Mouse (Mus musculus) mesoderm, embryonic 11.5 days (tissue): ENCODE measurements around the gene Cadm4.
"Not testable (repeated sequence)": the region's sequence is repeated elsewhere in the genome, so short reads cannot be mapped to it uniquely, and the experiment has no call there.

Experiments used
- DNase-seq: peaks from one replicate; pipeline ENCODE4 v3.0.0-alpha.2; 2012; ENCODE audit warnings: low read depth, low spot score

Gene Cadm4

GRCm38 (mm10) chr7:24501492-24501891, 19.7 kb downstream of the Cadm4 start:
- no peak for DNase-seq

GRCm38 (mm10) chr7:24504004-24504403, 22.2 kb downstream of the Cadm4 start:
- DNase-seq = no peak

GRCm38 (mm10) chr7:24504868-24505267, 23.0 kb downstream of the Cadm4 start:
- DNase-seq = no peak

DNA sequence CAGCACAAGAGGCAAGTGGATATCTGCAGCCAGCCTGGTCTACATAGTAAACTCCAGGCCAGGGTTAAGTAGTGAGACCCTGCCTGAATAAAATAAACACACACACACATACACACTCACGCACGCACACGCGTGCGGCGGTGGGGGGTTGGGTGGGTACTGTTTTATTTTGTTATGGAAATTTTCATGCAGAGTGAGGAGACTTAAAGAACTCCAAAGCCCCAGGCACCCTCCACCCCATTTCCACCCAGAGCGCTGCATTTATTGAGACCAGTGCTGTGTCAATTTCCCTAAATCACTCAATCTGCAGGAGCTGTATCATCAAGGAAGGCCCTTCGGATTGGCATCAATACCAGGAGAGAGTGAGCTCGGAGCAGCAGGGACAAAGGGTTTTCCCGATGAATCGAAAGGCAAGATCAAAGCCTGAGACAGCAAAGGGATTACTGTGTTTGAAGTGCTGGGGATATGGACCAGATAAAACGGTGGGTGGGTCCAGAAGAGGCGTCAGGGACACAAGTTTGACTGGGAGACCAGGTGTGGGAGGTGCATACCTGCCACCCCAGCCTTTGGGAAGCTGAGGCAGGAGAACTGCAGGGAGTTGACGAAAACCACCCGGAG, 23.7 kb downstream of the Cadm4 start:
- DNase-seq = no peak

DNA sequence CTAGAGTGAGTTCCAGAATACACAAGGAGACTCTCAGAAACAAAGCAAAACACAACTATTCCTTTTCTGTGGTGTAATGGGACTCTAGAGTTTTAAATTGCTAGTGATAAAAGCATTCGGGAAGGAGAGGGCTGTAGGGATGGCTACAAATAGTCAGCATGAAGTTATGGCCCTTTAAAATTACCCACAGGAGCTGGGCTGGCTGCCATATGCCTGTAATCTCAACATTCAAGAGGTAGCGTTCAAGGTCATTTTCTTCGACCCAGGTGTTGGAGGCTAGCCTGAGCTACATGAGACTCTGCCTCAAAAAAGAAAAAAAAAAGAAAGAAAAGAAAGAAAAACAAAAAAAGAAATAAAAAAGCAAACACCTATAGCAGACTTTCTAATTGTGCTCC, 24.2 kb downstream of the Cadm4 start:
- no peak for DNase-seq

DNA sequence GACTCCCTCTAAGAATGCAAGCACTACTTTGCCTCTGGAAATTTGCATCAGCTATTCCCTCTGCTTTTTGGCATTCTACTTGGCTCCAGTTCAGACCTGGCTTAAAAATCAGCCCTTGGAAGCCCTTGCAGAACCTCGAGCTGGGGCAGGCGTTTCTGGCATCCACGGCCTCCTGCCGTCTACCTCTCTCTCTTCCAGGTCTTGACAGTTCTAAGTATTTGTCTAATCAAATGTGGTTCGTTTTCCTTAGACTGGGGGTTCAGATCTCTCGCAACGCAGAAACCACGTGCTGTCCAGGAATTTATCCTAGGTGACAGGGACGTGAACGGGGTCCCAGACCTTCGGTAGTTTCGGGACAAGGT, 24.6 kb downstream of the Cadm4 start:
- DNase-seq = no peak

GRCm38 (mm10) chr7:24506838-24507725, 25.3 kb downstream of the Cadm4 start, which contains the start of gene Zfp428:
Zfp428 (plus strand) TSS chr7:24507006.
- peak; percentile 92 for DNase-seq

- no peak for DNase-seq
Observed at GRCm38 (mm10) chr7:24507726-24508114, 25.9 kb downstream of the Cadm4 start.

DNA sequence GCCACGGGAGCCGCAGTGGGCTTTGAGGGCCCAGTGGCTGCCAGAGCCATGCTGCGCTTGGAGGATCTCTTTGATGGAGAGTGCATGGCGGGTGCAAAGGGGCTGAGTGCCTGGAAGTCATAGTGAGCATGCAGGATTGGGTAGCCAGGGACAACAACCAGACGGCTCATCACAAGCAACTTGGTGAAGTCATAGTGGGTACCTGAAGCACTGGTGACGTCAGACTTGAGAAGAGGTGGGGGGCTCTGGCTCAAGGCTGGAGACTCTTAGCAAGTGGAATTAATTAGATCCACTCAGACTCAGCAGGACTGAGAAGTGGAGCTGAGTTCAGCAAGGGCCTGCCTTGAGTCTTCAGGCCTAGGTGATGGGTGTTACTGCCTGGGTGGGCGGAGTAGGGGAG, 30.5 kb downstream of the Cadm4 start, which contains the start of gene AC161166.1:
Gene AC161166.1 (minus strand): TSS at position 101 of the 400 bp plus-strand sequence.
- DNase-seq = no peak

DNA sequence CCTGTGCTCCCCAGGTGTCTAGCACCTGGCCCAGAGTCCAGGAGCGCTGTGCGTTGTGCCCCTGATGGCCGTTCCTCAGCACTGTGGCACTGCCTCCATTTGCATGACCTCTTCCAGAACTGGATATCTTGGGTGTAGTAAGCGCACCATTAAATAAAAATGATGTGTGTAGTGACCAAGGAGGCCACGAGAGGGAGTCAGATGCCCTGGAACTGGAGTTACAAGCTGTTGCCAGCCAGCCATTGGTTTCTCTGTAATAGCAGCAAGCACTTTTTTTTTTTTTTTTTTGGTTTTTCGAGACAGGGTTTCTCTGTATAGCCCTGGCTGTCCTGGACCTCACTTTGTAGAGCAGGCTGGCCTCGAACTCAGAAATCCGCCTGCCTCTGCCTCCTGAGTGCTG, 34.5 kb downstream of the Cadm4 start:
- DNase-seq = not testable (repeated sequence)

- DNase-seq = no peak
Observed at GRCm38 (mm10) chr7:24517077-24517476, 35.3 kb downstream of the Cadm4 start.

DNA sequence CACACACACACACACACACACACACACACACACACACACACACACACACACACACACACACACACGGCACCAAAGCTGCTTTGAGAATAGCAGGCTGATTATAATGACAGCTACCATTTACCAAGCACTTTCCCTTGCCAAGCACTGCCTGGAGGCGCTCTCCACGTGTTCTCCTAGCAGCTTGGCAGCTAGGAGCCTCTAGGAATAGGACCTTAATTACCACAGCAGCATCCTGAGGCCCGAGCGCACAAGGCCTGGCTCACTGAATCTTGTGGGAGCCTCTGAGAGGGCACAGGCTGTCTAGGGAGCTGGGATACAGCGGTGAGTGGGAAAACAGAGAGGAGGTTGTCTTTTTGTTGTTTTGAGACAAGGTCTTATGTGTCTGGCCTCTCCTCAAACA, 35.8 kb downstream of the Cadm4 start:
- no peak for DNase-seq

- no peak for DNase-seq
Observed at GRCm38 (mm10) chr7:24519130-24519529, 37.3 kb downstream of the Cadm4 start.

GRCm38 (mm10) chr7:24520054-24520453, 38.2 kb downstream of the Cadm4 start:
- not testable (repeated sequence) for DNase-seq

GRCm38 (mm10) chr7:24522805-24523204, 41.0 kb downstream of the Cadm4 start:
- no peak for DNase-seq

GRCm38 (mm10) chr7:24523723-24524122, 41.9 kb downstream of the Cadm4 start:
- DNase-seq = no peak

DNA sequence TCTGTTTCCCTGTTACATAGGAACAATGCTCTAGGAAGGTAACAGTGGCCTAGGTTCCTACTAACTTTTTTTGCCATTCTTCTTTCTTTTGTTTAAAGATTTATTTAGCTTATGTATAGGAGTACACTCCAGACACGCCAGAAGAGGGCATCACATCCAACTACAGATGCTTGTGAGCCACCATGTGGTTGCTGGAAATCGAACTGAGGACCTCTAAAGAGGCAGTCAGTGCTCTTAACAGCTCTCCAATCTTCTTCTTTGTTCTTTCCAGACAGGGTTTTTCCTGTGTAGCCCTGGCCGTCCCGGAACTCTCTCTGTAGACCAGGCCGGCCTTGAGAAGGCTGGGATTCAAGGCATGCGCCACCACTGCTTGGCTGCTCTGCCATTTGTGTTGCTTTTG, 43.2 kb downstream of the Cadm4 start:
- no peak for DNase-seq

GRCm38 (mm10) chr7:24525686-24526420, 44.0 kb downstream of the Cadm4 start:
- no peak for DNase-seq

- no peak for DNase-seq
Observed at GRCm38 (mm10) chr7:24528861-24529260, 47.0 kb downstream of the Cadm4 start.

GRCm38 (mm10) chr7:24529580-24529979, 47.8 kb downstream of the Cadm4 start:
- no peak for DNase-seq

DNA sequence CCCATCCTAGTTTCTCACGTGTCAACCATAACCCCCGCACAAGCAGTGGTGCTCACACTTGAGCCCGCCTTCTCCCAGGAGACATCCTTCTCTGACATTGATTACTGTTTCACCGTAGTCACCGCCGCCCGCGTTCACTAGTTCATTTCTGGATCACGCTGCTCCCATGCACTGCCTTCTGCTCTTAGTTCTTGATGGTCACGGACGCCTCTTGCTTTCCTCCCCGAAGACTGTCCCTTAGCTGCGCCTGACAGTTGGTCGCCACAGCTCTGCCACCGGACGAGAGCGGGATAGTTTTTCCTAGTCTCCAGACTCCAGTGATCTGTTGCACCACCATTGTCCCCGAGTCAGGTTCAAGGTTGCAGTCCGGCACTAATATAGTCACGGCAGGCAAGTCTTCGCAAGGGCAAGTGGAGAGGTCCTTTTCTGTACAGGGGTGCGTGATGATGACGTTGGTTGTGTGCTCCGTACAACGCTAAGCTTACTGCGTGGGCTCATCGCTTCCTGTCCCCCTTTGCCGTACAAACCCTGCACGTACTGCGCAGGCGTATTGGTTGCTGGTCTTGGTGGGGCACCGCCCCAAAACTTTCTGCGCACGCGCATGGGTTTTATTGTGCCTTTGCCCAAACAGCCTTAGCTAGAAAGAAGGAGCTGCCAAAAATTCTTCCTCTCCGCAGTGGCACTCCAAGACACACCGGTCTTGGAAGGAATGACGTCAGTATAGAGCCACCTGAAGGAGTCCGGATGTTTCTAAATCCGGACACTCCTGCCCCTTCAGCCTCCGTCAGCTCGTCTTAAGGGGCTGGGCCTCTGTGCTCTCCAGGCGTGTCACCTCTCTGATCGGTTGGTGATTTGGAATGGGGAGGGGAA, 48.5 kb downstream of the Cadm4 start, which contains the start of gene Irgq:
Gene Irgq (plus strand): TSS at position 628 of the 870 bp plus-strand sequence.
- peak; percentile 99 for DNase-seq
